Mouse (Mus musculus) lung, adult 18-20 months (tissue): Measurements from ENCODE around the gene Adamts17.
A peak's percentile ranks its signal among the peaks of the same experiment; 100 is the strongest.

Experiments used
- DNase-seq, 2 experiments: peaks; one replicate each; pipeline ENCODE4 v3.0.0; 2022; ENCODE audit warnings: mixed read lengths in 2 of 2

The Adamts17 gene

GRCm38 (mm10) chr7:66847299-66847698 lies 7.8 kb downstream of the Adamts17 start:
- no peak for DNase-seq

GRCm38 (mm10) chr7:66849316-66849715 lies 9.8 kb downstream of the Adamts17 start:
- DNase-seq = no peak

GRCm38 (mm10) chr7:66852164-66852563 lies 12.6 kb downstream of the Adamts17 start:
- DNase-seq = peak; percentile 16 to 39

GRCm38 (mm10) chr7:66857610-66858009 lies 18.1 kb downstream of the Adamts17 start:
- no peak for DNase-seq

GRCm38 (mm10) chr7:66858247-66859075 lies 18.9 kb downstream of the Adamts17 start:
- DNase-seq = peak in 1 of 2 experiments; percentile 16

- DNase-seq = no peak
Observed at GRCm38 (mm10) chr7:66859220-66859619, 19.7 kb downstream of the Adamts17 start.

GRCm38 (mm10) chr7:66866944-66867718 lies 27.6 kb downstream of the Adamts17 start:
- DNase-seq = no peak

- DNase-seq = peak; percentile 10 to 36
Observed at GRCm38 (mm10) chr7:66867719-66868501, 28.4 kb downstream of the Adamts17 start.

- DNase-seq = no peak
Observed at GRCm38 (mm10) chr7:66871520-66871919, 32.0 kb downstream of the Adamts17 start.

GRCm38 (mm10) chr7:66871940-66872511 lies 32.5 kb downstream of the Adamts17 start:
- DNase-seq = no peak

- DNase-seq = no peak
Observed at GRCm38 (mm10) chr7:66873235-66873634, 33.7 kb downstream of the Adamts17 start.

GRCm38 (mm10) chr7:66891431-66891830 lies 51.9 kb downstream of the Adamts17 start:
- no peak for DNase-seq

- no peak for DNase-seq
Observed at GRCm38 (mm10) chr7:66892096-66892495, 52.6 kb downstream of the Adamts17 start.

GRCm38 (mm10) chr7:66902376-66902775 lies 62.8 kb downstream of the Adamts17 start:
- no peak for DNase-seq

GRCm38 (mm10) chr7:66903014-66903413 lies 63.5 kb downstream of the Adamts17 start:
- DNase-seq = no peak

- no peak for DNase-seq
Observed at GRCm38 (mm10) chr7:66905941-66906340, 66.4 kb downstream of the Adamts17 start.

- no peak for DNase-seq
Observed at GRCm38 (mm10) chr7:66912866-66913265, 73.3 kb downstream of the Adamts17 start.

GRCm38 (mm10) chr7:66923595-66923994 lies 84.1 kb downstream of the Adamts17 start:
- no peak for DNase-seq

GRCm38 (mm10) chr7:66924104-66924503 lies 84.6 kb downstream of the Adamts17 start:
- DNase-seq = no peak

GRCm38 (mm10) chr7:66929263-66929662 lies 89.7 kb downstream of the Adamts17 start:
- DNase-seq = peak; percentile 50 to 64

- DNase-seq = no peak
Observed at GRCm38 (mm10) chr7:66931291-66931690, 91.8 kb downstream of the Adamts17 start.

- DNase-seq = peak; percentile 24 to 50
Observed at GRCm38 (mm10) chr7:66933251-66933650, 93.7 kb downstream of the Adamts17 start.

- DNase-seq = no peak
Observed at GRCm38 (mm10) chr7:66934062-66934461, 94.5 kb downstream of the Adamts17 start.
